Mouse (Mus musculus): ENCODE data around the gene Pgm2.

- no peak for TF ChIP-seq EP300 (IDR thresholded peaks at IDR 0.05; ENCODE audit: low read depth)
- TF ChIP-seq CTCF (IDR thresholded peaks at IDR 0.05; ENCODE audit: low read depth) = no peak
Observed at GRCm38 (mm10) chr5:64144315-64144714, 51.6 kb downstream of the Pgm2 start.

All from heart, postnatal 0 days (tissue).